Mouse (Mus musculus): ENCODE measurements around the gene Ung.

DNA sequence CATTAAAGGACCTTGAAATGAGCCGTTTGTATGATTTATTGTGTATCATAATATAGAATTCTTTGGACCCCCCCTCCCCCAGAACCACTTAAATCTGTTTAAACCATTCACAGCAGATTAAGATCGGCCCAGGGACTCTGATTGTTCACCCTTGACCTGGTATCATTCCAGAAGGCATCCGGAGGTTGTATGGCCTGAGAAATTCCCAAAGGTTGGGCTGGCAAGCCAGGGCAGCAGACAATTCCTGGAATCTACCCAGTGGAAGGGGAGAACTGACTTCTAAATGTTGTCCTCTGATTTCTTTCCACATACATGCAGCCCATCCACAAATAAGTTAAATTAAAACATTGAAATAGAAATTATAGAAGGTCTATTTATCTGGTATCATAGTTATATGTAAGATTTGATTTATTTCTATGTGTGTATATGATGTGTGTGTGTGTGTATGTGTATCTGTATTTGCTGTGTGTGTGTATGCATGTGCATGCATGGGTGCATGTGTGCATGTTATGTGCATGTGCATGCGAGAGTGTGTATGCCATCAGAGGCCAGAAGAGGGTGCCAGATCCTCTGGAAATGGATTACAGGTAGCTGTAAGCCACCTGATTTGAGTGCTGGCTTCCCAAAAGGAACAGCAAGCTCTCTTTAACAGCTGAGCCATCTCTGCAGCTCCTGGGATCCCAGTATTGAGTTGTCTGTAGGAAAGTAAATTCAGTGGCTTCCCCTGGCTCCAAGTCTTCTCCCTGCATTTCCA is 48.0 kb downstream of the Ung start:
- TF ChIP-seq EP300 (IDR thresholded peaks at IDR 0.05; ENCODE audit: low read depth) (no peak), CTCF (IDR thresholded peaks at IDR 0.05; ENCODE audit: low read depth) (peak; percentile 12)
